In the genomic region with DNA sequence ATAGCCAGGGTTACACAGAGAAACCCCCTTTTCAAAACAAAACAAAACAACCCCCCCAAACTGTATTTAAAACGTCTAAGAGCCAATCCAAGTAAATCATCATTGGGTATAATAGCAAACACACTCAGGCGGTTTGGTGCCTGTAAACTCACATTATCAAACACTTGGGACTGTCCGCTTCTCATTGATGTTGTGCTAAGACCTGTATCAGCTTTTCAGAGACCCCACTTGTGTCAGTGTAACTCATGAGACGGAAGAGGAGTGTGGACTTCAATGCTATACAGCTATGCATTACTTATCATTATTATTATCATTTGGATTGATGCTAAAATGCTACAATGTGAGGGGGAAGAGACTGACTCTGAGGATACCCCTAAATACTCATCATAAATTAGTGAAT, we compare ENCODE assay signal across 19 mouse cellular contexts. TPM values are rescaled to one million over a fixed set of nuclear protein-coding genes. Genes with fewer than 3 reads are reported as not detected.
DNase-seq lines count a peak whose midpoint lies in the region; ATAC-seq lines count a peak whose summit lies in the region.
"Had no signal": no experiment of that assay in that cellular context is flagged by ENCODE, and none has a peak within 500 bp of the region (broad histone marks: within the 10 kb centered on the region; RNA-seq: fewer than 3 reads in every experiment).

No protein-coding gene starts in this region.

- H3K27ac ChIP-seq in midbrain, embryonic 11.5 days (ENCODE audit: low read depth, low read length) = no peak overlapping the region
- no peak overlapping the region for H3K27ac ChIP-seq in midbrain, embryonic 16.5 days (ENCODE audit: low read length)

- 75% methylated on average over 4 of the region's 4 CpGs for WGBS in midbrain, embryonic 11.5 days
- WGBS in midbrain, embryonic 16.5 days = 76% methylated on average over 4 of the region's 4 CpGs

- intact Hi-C loops in heart, postnatal 36 days (cut with DNase I) = no loop called here

- ATAC-seq in midbrain, embryonic 11.5 days (ENCODE audit: low FRiP score) = no peak
- no peak for ATAC-seq in midbrain, embryonic 16.5 days
- ATAC-seq: activated CD4-positive, CD25-positive, alpha-beta regulatory T cell, adult 4 months; CD4-positive, CD25-positive, alpha-beta regulatory T cell, adult 4 months; Patski had no signal

- H3K4me3 ChIP-seq in midbrain, embryonic 11.5 days (ENCODE audit: low read depth, low read length) = no peak overlapping the region
- no peak overlapping the region for H3K4me3 ChIP-seq in midbrain, embryonic 16.5 days (ENCODE audit: low read depth, low read length)

- H3K9me3 ChIP-seq in midbrain, embryonic 11.5 days (ENCODE audit: control insufficient read depth, low read length) = no peaks in the 10 kb centered on the region
- no peaks in the 10 kb centered on the region for H3K9me3 ChIP-seq in midbrain, embryonic 16.5 days (replicated peaks; ENCODE audit: control insufficient read depth, low read length, poor library complexity, severe bottlenecking)

- H3K36me3 ChIP-seq in midbrain, embryonic 11.5 days (ENCODE audit: control insufficient read depth, insufficient read depth, low read length) = no peaks in the 10 kb centered on the region
- H3K36me3 ChIP-seq in midbrain, embryonic 16.5 days (ENCODE audit: control insufficient read depth, insufficient read depth, low read length) = no peaks in the 10 kb centered on the region
- H3K36me3 ChIP-seq: G1E had no signal

- peak; percentile 58 for DNase-seq in heart, adult 11 months
- no peak for DNase-seq in heart, postnatal 36 days
- peak; percentile 75 for DNase-seq in midbrain, embryonic 11.5 days (ENCODE audit: low spot score, missing footprints)
- DNase-seq: adrenal gland, adult 2 months; adrenal gland, adult 8-10 months; adrenal gland, postnatal 10 days; adrenal gland, postnatal 14 days; adrenal gland, postnatal 25 days; adrenal gland, postnatal 36 days; B cell, adult 2 months; cerebellum, adult 11 months; cerebellum, adult 11-12 months; cerebellum, adult 18-20 months had no signal

- H3K9ac ChIP-seq in midbrain, embryonic 11.5 days (ENCODE audit: low read length) = no peak overlapping the region
- H3K9ac ChIP-seq in midbrain, embryonic 16.5 days (ENCODE audit: low read depth, low read length) = no peak overlapping the region

- no peak overlapping the region for H3K4me2 ChIP-seq in midbrain, embryonic 11.5 days
- no peak overlapping the region for H3K4me2 ChIP-seq in midbrain, embryonic 16.5 days (ENCODE audit: low read length)

- H3K4me1 ChIP-seq in midbrain, embryonic 11.5 days (ENCODE audit: control insufficient read depth, insufficient read depth, low read length) = no peaks in the 10 kb centered on the region
- no peaks in the 10 kb centered on the region for H3K4me1 ChIP-seq in midbrain, embryonic 16.5 days (ENCODE audit: control insufficient read depth, insufficient read depth, low read length)

- H3K27me3 ChIP-seq in midbrain, embryonic 11.5 days (ENCODE audit: control insufficient read depth, insufficient read depth, low read length) = no peaks in the 10 kb centered on the region
- H3K27me3 ChIP-seq in midbrain, embryonic 16.5 days (ENCODE audit: control insufficient read depth, insufficient read depth, low read depth, low read length) = no peaks in the 10 kb centered on the region
- H3K27me3 ChIP-seq: CH12.LX had no signal

RNA-seq across cellular contexts. Expression of a gene that starts 18.0 kb away (rescaled TPM):
- total RNA-seq in heart, postnatal 36 days (2021) = 10 to 100 TPM; 39.1 to 49.1 TPM
- polyA plus RNA-seq in midbrain, embryonic 11.5 days (2014; fragmentation: Nextera tagmentation; extraction: Ambion mirVana) = 115 and 123 TPM in 2 replicates
- 42.6 and 47.4 TPM in 2 replicates for polyA plus RNA-seq in midbrain, embryonic 16.5 days (2015; fragmentation: Nextera tagmentation; extraction: Ambion mirVana)

Comparison
In these comparisons a context has a peak if more than half of its experiments do, and no peak if none do; other contexts are left out.
1. DNase-seq: peak in heart, adult 11 months (single experiment) and midbrain, embryonic 11.5 days (single experiment); none in heart, postnatal 36 days (0 of 2).